Mouse (Mus musculus): ENCODE results near the gene Fignl1.

The Fignl1 gene

DNA sequence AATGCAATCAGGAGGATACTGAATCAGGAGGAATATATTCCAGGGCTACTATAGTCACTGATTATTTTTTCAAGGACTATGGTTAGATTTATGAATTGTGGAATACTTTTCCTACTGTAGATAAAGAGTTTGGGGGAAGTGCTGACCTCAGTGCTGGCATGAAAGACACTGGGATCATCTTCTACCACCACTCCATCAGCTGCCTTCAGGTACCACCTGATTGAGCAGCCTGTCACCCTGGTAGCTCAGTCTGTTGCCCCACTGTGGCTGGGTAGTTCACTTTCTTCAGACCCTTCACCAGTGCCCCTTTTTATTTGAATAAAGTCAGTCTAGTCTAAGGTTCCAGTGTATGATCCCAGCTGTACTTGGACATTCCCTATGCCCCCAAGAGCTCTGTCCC lies 42.0 kb downstream of the Fignl1 start:
- DNase-seq (ENCODE audit: low read depth, low spot score), result no peak

DNA sequence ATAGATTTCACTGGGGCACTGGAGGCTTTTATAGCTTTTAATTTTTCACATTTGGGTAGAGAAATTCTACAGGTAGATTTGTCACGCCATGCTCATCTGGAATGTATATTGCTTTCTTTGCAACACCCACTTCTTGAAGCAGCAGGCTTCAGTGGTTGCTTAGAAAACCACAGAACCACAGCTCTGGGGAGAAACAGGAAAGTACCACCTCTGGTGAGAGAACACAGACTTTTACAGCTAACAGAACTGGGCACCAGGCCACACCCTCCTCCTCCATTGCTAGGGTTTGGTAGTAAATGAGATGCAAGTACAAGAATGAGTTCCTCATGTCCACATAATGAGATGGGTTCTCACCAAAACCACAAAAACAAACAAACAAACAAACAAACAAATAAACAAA lies 42.7 kb downstream of the Fignl1 start:
- DNase-seq (ENCODE audit: low read depth, low spot score), result peak; percentile 72

DNA sequence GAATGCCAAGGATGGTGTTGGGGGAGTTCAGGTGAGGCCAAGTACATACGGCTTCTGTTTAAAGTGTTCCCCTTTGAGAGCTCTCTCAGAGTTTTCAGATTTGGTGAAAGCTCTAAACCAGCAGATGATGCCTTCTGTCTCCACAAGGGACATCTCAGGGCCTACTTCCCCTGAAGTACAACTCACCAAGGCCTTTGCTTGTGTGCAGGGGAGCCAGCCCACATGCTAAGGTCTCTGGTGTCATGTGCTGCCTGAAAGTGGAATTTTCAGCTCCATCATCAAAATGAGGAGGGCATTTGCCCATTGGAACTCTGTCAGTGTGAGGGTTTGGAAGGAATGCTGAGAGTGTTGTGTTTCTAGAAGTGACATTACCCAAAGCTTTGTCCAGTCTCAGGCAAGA lies 43.3 kb downstream of the Fignl1 start:
- peak; percentile 55 for DNase-seq (ENCODE audit: low read depth, low spot score)

DNA sequence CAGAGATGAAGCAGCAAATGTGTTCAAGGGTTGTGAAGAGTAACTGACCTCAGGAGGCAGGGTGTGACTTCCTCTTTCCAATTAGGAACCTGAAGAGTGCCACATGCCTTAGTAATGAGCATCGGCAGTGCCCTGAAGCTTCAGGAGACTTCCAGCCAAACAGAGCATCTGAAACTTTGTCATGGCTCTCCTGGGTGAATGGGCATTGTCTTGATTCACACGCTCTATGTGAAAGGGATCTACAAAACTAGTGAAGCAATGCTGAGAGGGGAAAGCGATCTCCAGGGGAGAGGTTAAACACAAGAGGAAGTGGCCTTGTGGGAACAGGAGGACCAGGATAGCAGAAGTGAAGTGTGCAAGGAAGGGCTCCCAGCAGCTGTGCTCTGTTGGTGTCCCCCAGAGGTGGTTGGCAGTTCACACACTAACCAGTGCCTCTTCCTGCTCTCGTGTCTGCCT lies 45.5 kb downstream of the Fignl1 start:
- peak; percentile 58 for DNase-seq (ENCODE audit: low read depth, low spot score)

DNA sequence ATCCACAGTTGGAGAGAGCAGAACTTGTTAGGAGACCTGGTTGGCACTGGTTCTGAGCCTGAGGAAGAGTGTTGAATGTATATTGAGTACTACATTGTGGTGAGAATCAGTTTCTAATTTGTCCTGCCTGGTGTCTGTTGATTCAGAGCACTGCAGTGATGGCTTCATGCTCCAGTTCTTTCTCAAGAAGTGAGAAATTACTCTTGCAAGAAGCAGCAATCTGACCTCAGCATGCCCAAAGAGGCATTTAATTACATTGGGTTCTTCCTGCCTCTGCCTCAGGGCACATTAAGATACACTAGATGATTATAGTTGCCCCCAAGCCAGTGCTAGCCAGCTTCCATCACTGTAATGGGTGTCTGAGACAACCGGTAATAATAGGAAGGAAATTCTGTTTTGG lies 49.9 kb downstream of the Fignl1 start:
- peak; percentile 53 for DNase-seq (ENCODE audit: low read depth, low spot score)

DNA sequence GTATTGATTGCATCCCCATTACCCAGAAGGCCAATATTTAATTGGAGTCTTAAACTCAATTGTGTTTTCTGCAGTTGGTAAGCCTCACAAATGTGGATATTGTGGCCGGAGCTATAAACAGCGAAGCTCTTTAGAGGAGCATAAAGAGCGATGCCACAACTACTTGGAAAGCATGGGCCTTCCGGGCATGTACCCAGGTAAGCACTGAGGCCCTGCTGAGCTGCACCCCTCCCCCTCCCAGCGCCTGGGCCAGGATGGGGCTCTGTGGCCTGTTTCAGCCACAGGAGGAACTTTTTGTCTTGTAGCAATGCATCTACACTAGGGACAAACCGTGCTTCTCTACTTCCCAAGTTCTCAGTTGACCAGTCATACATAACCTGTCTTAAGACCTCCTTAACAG lies 50.6 kb downstream of the Fignl1 start:
- DNase-seq (ENCODE audit: low read depth, low spot score), result no peak

DNA sequence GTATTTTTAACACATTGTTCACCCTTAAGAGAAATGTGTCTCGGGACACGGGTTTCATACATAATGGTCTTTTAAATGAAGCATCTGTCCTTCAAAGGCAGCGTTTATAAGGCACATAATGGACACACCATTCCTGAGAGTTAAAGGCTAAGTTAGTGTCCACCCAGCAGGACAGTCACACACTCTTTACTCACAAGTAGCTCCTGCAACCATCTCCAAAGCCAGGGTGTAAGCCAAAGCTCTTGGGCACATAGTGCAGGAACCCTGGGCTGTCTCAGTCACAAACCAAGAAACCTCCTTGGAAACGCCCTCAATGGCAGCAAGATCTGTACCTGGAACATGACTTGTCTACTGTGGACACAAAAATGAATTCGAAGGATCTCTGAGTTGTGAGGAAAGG lies 55.9 kb downstream of the Fignl1 start:
- DNase-seq (ENCODE audit: low read depth, low spot score), result no peak

DNA sequence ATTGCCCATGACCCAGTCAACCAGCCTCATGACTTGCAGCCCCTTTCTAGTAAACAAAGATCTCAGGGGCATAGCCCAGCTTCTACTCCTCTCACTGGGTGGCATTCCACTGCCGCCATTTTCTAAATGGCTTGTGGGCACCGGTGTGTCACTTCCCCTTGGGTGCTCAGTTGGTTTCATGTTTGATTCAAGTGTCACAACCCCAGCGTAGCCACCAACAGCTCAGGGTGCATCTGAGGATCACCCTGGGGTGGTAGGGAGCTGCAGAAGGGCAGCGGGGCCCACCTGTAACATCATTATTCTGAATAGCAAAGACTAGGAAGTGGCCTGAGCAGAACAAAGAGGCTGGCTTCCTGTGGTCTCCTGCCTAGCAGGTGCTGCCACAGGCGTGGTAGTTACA lies 57.7 kb downstream of the Fignl1 start:
- peak; percentile 90 for DNase-seq (ENCODE audit: low read depth, low spot score)

DNA sequence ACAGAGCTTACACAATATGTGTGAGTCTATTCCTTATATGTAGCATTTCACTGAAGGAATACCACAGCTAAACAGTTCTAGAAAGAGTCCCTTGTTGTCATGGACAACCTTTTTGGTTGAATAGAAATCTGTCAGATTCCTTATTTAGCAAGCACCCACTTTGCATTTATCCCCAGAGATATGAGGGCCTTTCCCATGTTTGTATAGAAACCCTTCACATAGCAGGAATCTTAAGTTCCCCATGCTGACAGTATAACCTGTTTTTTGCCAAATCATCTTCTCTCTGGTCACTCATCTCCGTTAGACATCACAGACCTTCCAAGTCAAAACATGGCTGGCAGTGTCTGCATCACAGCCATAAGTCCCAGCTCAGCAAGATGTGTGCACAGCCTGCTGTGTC lies 64.5 kb downstream of the Fignl1 start:
- DNase-seq (ENCODE audit: low read depth, low spot score), result no peak

DNA sequence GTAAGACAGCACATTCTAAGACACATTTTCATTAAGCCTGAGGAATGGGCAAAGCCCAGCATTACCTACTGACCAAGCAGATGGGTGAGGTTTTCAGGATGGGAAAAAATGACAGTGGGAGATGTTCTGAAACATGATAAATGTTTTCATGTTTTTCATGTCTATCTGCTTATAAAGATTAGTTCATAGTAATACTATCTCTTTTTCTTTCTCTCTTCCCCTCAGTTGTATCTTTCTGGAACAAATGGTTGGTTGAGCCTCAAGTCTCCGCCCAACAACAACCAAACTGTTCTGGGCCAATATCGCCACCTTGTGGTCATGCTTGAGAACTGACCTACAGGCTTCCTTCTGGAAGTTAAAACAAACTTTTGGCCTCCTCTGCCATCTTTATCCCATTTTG lies 66.1 kb downstream of the Fignl1 start:
- DNase-seq (ENCODE audit: low read depth, low spot score), result peak; percentile 81

DNA sequence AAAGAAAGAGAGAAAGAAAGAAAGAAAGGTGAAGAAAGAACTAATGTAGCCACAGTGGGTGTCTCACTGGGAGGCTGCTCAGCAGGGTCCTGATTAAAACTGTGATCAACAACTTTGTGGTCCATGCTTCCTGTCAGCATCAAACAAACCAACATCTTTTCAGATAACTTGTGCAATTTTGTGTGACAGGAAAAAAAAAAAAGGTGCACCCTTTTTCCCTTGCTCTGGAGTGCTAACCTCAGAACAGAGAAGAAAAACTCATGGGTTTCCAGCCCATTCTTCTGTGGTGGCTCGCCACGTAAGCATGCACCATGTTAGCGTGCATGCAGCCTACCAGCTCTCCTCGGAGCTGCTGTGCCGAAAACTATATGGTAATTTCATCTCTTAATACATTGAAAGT lies 67.2 kb downstream of the Fignl1 start:
- no peak for DNase-seq (ENCODE audit: low read depth, low spot score)

DNA sequence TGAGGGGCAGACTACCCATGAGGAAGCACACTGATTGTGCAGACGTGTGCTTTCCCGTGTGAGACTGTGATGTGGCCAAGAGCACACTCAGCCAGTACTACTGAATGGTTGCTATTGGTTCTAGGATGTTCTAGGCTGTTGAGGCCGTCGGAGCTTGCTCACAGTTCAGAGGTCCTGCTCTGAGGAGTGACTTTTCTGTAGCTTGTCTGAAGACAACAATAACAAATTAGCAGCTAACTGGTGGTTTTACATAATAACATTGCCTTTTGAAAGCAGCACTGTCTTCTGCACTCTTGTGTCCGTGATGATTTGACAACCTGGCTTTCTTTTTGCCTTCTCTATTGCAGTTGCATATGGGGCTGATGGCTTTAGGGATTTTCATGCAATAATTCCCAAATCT lies 68.2 kb downstream of the Fignl1 start:
- no peak for DNase-seq (ENCODE audit: low read depth, low spot score)

DNA sequence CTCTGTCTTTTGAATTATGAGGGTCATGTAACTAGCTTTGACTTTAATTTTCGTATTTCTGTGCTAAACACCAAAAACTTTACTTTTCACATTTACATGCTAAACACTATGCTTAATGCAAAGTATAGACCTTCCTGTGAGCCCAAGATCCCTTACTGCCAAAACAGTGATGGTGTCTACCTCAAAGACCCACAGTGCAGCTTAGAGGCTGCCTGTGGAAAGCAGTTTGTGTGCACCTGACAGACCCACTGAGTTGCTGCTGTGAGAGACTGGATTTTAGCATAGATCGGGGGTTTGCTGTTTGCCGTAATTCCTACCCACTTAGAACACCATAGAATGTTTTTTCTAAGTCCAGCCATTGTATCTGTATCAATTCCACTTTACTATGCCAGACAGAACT lies 69.7 kb downstream of the Fignl1 start:
- no peak for DNase-seq (ENCODE audit: low read depth, low spot score)

DNA sequence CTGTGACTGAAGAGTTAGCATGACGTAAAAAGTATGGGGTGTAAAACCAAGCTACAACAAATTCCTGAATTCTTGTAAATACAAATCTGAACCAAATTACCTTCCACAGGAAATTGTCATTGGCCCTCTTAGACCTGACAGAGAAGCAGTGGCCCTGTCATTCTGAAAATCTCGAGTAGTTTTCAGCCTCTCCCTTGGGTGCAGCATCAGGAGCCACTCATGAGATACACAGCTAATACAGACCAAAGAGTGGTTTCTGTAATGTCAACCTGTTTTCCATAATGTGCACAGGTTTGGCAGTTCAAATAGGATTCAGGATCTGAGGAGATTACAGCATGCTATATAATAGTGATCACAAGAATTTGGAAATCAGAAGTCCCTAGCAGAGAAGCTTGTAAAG lies 71.2 kb downstream of the Fignl1 start:
- DNase-seq (ENCODE audit: low read depth, low spot score), result no peak
